Mouse (Mus musculus): ENCODE results near the gene Sycn.
"Not testable (repeated sequence)": the region's sequence is repeated elsewhere in the genome, so short reads cannot be mapped to it uniquely, and the experiment has no call there.

GRCm38 (mm10) chr7:28538886-28539285, 1.8 kb upstream of the Sycn start:
- not testable (repeated sequence) for TF ChIP-seq CTCF, EP300 (IDR thresholded peaks at IDR 0.05; ENCODE audit: low read depth)

Data from liver, postnatal 0 days (tissue).